Mouse (Mus musculus): ENCODE measurements at regions not wholly inside any gene's neighbourhood (a gene's known extent, or its start where the extent isn't known, plus 50 kb on each side); places are given as distances from the start of the nearest gene placed in this dataset.

DNA sequence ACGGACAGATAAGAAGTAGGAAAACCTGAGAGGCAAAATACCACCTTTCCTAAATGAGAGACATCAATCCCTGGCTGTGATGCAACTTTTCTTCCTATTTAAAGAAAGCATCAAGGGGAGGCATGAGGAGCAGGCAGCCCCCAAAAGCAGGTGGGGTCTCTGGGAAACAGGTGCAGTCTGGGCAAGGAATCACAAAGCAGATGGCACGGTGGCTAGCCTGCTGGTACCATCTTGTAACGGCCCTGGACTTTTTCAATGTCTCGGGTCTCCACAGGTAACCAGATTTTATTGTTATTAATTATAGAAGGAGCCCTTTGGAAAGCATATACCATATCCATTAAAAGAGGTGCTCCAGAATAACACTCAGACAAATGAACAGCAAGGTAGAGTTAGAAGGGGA is 219.6 kb downstream of the Galc start:
- TF ChIP-seq CTCF (IDR thresholded peaks at IDR 0.05; ENCODE audit: borderline replicate concordance, extremely low read depth, insufficient read depth, insufficient read length) (no peak), POLR2A (IDR thresholded peaks at IDR 0.05; ENCODE audit: borderline replicate concordance, extremely low read depth, insufficient read depth, insufficient read length, poor library complexity, severe bottlenecking) (no peak)

Data from brain, embryonic 14.5 days (tissue).